Mouse (Mus musculus): Measurements from ENCODE around the gene Fam216b.

Fam216b gene

GRCm38 (mm10) chr14:78041886-78042526, 46.8 kb downstream of the Fam216b start:
- DNase-seq: no peak

DNA sequence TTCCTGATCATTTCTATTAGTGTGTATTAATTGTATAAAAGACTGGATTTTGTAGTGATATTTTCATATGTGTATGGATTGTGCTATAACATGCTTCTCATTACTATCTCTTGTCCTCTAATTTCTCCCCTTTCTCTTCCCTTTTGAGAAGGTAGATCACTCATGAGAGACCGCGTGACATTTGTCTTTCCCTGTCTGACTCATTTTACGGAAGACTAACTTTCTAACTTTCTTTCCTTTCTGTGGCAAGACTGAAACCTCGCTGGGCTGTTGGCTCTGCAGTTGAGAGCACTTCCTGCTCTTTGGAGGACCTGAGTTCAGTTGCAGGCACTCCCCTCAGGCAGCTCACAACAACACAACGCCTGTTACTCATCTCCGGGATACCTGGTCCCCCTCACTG, 48.2 kb downstream of the Fam216b start:
- no peak for DNase-seq

DNA sequence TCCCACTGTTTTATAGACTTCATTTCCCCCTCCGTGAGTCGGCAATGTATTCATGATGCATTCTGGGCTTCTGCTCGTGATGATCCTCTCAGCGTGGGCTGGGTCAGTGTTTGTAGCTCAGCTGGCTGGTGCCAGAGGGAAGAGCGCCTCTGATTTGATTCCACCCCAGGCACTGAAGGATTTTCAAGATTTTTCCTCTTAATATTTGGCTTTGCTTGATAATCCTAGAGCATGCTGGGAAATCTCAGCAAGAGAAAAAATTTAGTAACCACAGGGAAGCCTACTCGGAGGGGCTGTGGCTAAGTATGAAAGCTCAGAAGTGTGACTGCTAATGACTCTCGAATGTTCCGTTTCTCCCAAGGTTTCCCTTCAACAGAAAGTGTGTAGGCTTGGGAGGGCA, 49.9 kb downstream of the Fam216b start:
- no peak for DNase-seq

Measured in lung, postnatal 10 days (tissue).